Mouse (Mus musculus) ovary, adult 2 months (tissue): ENCODE results near the gene Tnfsf8. TPM values are rescaled to one million over a fixed set of nuclear protein-coding genes. Genes with fewer than 3 reads are reported as not detected.

Source experiments
- polyA plus RNA-seq: library from polyadenylated mRNA; depleted of rRNA; stranded (reverse); fragments of >200 nt; gene quantifications from 2 replicates; pipeline ENCODE4 v1.2.3, GENCODE M21; 2012; rRNA removed

Tnfsf8 gene
- 0.05 and 0.07 TPM in 2 replicates for polyA plus RNA-seq

GRCm38 (mm10) chr4:63860688-63861540, at the start of gene Tnfsf8:
Gene Tnfsf8 (minus strand): TSS chr4:63861347.

Other genes starting within 250 kb of the Tnfsf8 start
- gene Tex48, start 238.9 kb downstream of the Tnfsf8 start, polyA plus RNA-seq, result not detected in 2 replicates
- gene Gm11214, start 198.0 kb downstream of the Tnfsf8 start, polyA plus RNA-seq, result not detected in 2 replicates
- gene Tnfsf15, start 116.2 kb downstream of the Tnfsf8 start, polyA plus RNA-seq, result 0.07 TPM in 1 of 2 replicates, not detected in the other
- 111 and 131 TPM in 2 replicates for gene Tnc, start 185.7 kb upstream of the Tnfsf8 start, polyA plus RNA-seq